Mouse (Mus musculus) hematopoietic stem cell, adult 5-6 weeks (primary cell): ENCODE data around the gene Acy3. TPM values are rescaled to one million over a fixed set of nuclear protein-coding genes. Genes with fewer than 3 reads are reported as not detected.
"Not testable (repeated sequence)": the region's sequence is repeated elsewhere in the genome, so short reads cannot be mapped to it uniquely, and the experiment has no call there.

ENCODE experiments used
- ATAC-seq, 2 experiments: fragments of 125-278 bp in 1 of 2; replicated peaks in 1 of 2; 2 replicates each; pipeline ENCODE4 v1.8.0; 2016 to 2017; ENCODE audit warnings: inconsistent platforms in 2 of 2, mild to moderate bottlenecking in 2 of 2, moderate number of reproducible peaks in 2 of 2, low read depth in 1 of 2, moderate TSS enrichment in 1 of 2; ENCODE audit not compliant: low FRiP score in 2 of 2, poor library complexity in 2 of 2, severe bottlenecking in 2 of 2, insufficient read depth in 1 of 2, low TSS enrichment in 1 of 2
- total RNA-seq: library from RNA; stranded (forward); fragments of 172-1452, 232-1000 nt; gene quantifications from 2 replicates; pipeline ENCODE4 v1.2.3, GENCODE M21; 2017

Gene Acy3
- total RNA-seq, result 6.8 and 8.4 TPM in 2 replicates

GRCm38 (mm10) chr19:3986334-3986733 is at the start of gene Acy3:
TSS of gene Acy3 (plus strand) at chr19:3986570.
- ATAC-seq, result peak; percentile 39 to 49; a peak in 3 of 4 replicates

- ATAC-seq, result no peak
Measured at GRCm38 (mm10) chr19:3942315-3942714, 44.1 kb upstream of the Acy3 start.

GRCm38 (mm10) chr19:3942986-3943735 is 43.2 kb upstream of the Acy3 start:
- peak; percentile 25 to 65; a peak in 2 of 4 replicates for ATAC-seq

- no peak for ATAC-seq
Measured at GRCm38 (mm10) chr19:3945872-3946564, 40.4 kb upstream of the Acy3 start.

- peak; percentile 46 to 72; a peak in 1 of 4 replicates for ATAC-seq
Measured at GRCm38 (mm10) chr19:3946715-3947114, 39.7 kb upstream of the Acy3 start.

GRCm38 (mm10) chr19:3947813-3948212 is 38.6 kb upstream of the Acy3 start:
- no peak for ATAC-seq

GRCm38 (mm10) chr19:3948546-3948945 is 37.8 kb upstream of the Acy3 start:
- no peak for ATAC-seq

GRCm38 (mm10) chr19:3950331-3950730 is 36.0 kb upstream of the Acy3 start:
- no peak for ATAC-seq

GRCm38 (mm10) chr19:3951461-3951860 is 34.9 kb upstream of the Acy3 start:
- no peak for ATAC-seq

- no peak for ATAC-seq
Measured at GRCm38 (mm10) chr19:3952099-3952498, 34.3 kb upstream of the Acy3 start.

- ATAC-seq, result no peak
Measured at GRCm38 (mm10) chr19:3955033-3955432, 31.3 kb upstream of the Acy3 start.

- no peak for ATAC-seq
Measured at GRCm38 (mm10) chr19:3955804-3956203, 30.6 kb upstream of the Acy3 start.

GRCm38 (mm10) chr19:3957296-3958036 is 28.9 kb upstream of the Acy3 start:
- ATAC-seq, result not testable (repeated sequence)

- no peak for ATAC-seq
Measured at GRCm38 (mm10) chr19:3958470-3958869, 27.9 kb upstream of the Acy3 start, which contains the start of gene Aldh3b3. TSS of gene Aldh3b3 (plus strand) at chr19:3958645.

- no peak for ATAC-seq
Measured at GRCm38 (mm10) chr19:3959030-3959429, 27.3 kb upstream of the Acy3 start.

- ATAC-seq, result no peak
Measured at GRCm38 (mm10) chr19:3960211-3960610, 26.2 kb upstream of the Acy3 start.

- not testable (repeated sequence) for ATAC-seq
Measured at GRCm38 (mm10) chr19:3961805-3962204, 24.6 kb upstream of the Acy3 start.

- ATAC-seq, result no peak
Measured at GRCm38 (mm10) chr19:3962469-3962868, 23.9 kb upstream of the Acy3 start.
